Mouse (Mus musculus) midbrain, embryonic 12.5 days (tissue): ENCODE measurements at regions not wholly inside any gene's neighbourhood (a gene's known extent, or its start where the extent isn't known, plus 50 kb on each side); places are given as distances from the start of the nearest gene placed in this dataset.

ENCODE experiments used
- ATAC-seq: fragments of 200-750 bp; cut with Nextera tagmentation; 2 replicates; pipeline ENCODE4 v1.8.0; 2017; ENCODE audit warnings: low read depth, moderate TSS enrichment, moderate library complexity; ENCODE audit not compliant: low FRiP score
- H3K27ac ChIP-seq: fragments of 300-500 bp; sonication (generic); replicated peaks from 2 replicates; pipeline ENCODE4 v1.5.1; 2016; ENCODE audit warnings: mild to moderate bottlenecking
- H3K27me3 ChIP-seq: fragments of 300-500 bp; sonication (generic); 2 replicates; pipeline ENCODE4 v1.6.1; 2016; ENCODE audit warnings: mild to moderate bottlenecking
- H3K36me3 ChIP-seq: fragments of 300-500 bp; sonication (generic); 2 replicates; pipeline ENCODE4 v1.6.1; 2016
- H3K4me1 ChIP-seq: fragments of 300-500 bp; sonication (generic); 2 replicates; pipeline ENCODE4 v1.6.1; 2016
- H3K4me2 ChIP-seq: fragments of 300-500 bp; sonication (generic); replicated peaks from 2 replicates; pipeline ENCODE4 v1.6.1; 2016; ENCODE audit warnings: mild to moderate bottlenecking, moderate library complexity
- H3K4me3 ChIP-seq: fragments of 300-500 bp; sonication (generic); 2 replicates; pipeline ENCODE4 v1.5.1; 2016; ENCODE audit warnings: mild to moderate bottlenecking
- H3K9ac ChIP-seq: fragments of 300-500 bp; sonication (generic); replicated peaks from 2 replicates; pipeline ENCODE4 v1.6.1; 2016; ENCODE audit warnings: mild to moderate bottlenecking, moderate library complexity
- H3K9me3 ChIP-seq: fragments of 300-500 bp; sonication (generic); 2 replicates; pipeline ENCODE4 v1.6.1; 2016; ENCODE audit warnings: mild to moderate bottlenecking
- WGBS: fragments of 180-500 bp; shearing (Covaris S2); methylation state at CpG from one replicate; pipeline ENCODE4 v1.1.7; 2016; 5-methylcytosine and 5-hydroxymethylcytosine counted together

DNA sequence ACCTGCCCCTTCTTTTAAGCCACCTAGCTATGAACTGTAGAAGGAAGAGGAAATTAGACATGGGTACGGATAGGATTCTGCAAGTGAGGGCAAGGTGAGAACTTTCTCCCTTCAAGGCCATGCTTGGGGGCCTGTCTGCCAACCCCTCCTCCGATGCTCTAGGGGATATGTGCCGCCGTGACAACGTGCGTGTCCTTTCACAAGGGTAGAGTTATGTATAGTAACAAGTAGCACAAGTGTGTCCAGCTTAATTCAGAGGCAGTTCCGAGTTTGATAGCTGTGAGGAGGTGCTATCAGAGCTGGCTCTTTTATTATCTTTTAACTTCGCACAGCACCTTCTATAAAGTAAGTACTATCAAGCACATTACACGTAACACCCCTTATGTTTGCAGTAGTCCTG lies 281.0 kb upstream of the 4931429L15Rik start:
- H3K4me3 ChIP-seq: no peak overlapping the region
- H3K36me3 ChIP-seq: no peaks in the 10 kb centered on the region
- WGBS: 94% methylated on average over 9 of the region's 9 CpGs
- H3K4me2 ChIP-seq: no peak overlapping the region
- H3K27ac ChIP-seq: no peak overlapping the region
- ATAC-seq: no peak
- H3K27me3 ChIP-seq: no peaks in the 10 kb centered on the region
- no peak overlapping the region for H3K9ac ChIP-seq
- no peaks in the 10 kb centered on the region for H3K9me3 ChIP-seq
- peaks cover 29% of the 10 kb centered on the region for H3K4me1 ChIP-seq

DNA sequence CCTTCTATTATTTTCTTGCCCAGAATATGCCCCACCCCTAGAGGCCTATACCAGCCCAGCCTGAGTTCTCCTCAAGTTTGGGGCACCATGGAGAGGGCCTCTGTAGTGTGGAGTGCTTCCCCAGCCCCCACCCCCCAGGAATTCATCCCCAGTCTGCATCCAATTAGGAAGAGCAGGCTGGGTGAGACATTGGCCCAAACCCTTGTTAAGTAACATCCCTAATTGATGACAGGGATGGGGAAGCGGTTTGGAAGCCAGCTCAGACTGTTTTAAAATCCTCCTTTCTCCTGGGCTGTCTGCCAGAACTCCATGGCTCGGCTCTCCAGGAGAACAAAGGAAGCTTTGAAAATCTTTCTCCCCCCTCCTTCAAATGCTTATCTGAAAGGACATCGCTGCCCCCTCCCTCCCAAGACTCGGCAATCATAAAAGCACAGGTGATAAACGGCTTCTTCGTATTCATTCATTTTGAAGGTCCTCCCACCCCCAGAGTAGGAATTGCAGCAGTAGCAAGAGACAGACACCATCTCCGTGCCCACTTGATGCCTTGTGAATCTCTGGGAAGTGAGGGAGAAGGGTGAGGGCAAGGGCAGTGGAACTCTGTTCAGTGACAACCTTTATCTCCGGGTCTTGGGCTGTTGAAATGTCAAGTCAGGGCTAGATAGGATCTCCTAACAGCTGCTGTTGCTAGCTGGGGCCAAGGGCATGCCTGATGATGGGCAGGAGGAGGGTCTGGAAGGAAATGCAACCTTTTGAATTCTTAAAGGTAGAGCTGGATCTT lies 280.3 kb upstream of the 4931429L15Rik start:
- no peak for ATAC-seq
- Histone ChIP-seq H3K4me3 (no peak overlapping the region), H3K27ac (no peak overlapping the region; the same call in 1 of the 2 replicates), H3K9me3 (no peaks in the 10 kb centered on the region), H3K9ac (no peak overlapping the region), H3K36me3 (no peaks in the 10 kb centered on the region), H3K4me1 (peaks cover 29% of the 10 kb centered on the region), H3K27me3 (no peaks in the 10 kb centered on the region), H3K4me2 (no peak overlapping the region)
- WGBS: 52% methylated on average over 8 of the region's 8 CpGs

DNA sequence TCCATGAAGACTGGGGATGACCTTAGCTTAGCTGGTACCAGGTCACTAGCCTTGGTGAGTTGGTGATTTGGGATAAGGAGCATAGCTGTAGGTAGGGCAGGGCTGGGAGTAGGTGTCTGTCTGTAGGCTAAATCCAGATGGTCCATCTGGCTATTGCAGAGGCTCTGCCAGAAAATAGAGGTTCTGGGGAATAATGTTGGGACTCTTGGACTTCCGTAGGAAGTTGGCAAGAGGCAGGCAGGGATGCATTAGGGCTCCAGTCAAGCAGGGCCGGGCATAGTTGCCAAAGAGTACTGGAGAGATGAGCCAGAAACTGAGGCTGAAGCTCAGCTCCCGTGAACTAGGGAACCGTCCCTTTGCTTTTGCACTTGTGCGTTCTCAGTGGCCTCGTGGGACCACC lies 278.7 kb upstream of the 4931429L15Rik start:
- Histone ChIP-seq H3K27me3 (no peaks in the 10 kb centered on the region), H3K4me1 (peaks cover 28% of the 10 kb centered on the region), H3K9me3 (no peaks in the 10 kb centered on the region), H3K4me3 (no peak overlapping the region), H3K4me2 (no peak overlapping the region), H3K9ac (no peak overlapping the region), H3K36me3 (no peaks in the 10 kb centered on the region), H3K27ac (no peak overlapping the region)
- WGBS: 94% methylated on average over 6 of the region's 6 CpGs
- no peak for ATAC-seq

DNA sequence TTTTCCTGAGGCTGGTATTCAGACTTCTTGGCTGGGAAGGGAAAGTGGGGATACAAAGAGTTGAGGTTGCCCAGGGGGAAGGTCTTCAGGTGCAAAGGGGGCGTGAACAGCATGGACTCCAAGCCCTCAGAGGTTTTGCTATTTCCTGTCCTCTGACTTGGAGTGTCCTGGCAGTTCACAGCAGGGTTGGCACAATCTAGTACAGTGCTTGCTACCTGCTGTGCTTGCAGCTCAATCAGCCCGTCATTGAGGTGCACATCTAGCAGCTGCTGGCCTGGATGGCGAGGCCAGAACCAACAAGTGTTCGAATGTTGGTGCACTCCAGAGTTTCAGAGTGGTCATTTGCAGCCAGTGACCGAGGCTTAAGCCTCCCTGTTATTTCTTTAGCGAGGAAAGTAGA lies 273.7 kb upstream of the 4931429L15Rik start:
- 89% methylated on average over 6 of the region's 6 CpGs for WGBS
- Histone ChIP-seq H3K27me3 (no peaks in the 10 kb centered on the region), H3K36me3 (no peaks in the 10 kb centered on the region), H3K9me3 (no peaks in the 10 kb centered on the region), H3K27ac (no peak overlapping the region), H3K4me1 (no peaks in the 10 kb centered on the region), H3K4me3 (no peak overlapping the region), H3K9ac (no peak overlapping the region), H3K4me2 (no peak overlapping the region)
- ATAC-seq: no peak

DNA sequence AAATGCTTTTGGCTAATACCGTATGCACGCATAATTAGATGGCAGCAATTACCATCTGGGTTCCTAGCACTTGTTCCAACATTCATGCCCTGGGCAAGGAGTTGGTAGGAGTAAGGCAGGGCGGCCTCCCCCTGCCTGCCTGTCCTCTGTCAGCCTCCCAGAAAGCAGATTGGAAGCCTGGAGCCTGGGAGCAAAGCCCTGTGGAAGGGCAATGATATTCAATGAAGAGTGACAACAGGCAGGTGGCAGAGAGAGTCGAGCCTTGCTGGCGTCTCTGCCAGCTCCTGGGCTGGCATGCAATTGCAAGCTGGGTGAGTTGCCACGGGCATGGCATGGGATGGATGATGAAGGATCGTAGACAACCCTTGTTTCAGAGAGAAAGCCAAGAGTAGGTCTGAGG lies 273.1 kb upstream of the 4931429L15Rik start:
- no peak for ATAC-seq
- no peak overlapping the region for H3K4me2 ChIP-seq
- no peaks in the 10 kb centered on the region for H3K36me3 ChIP-seq
- no peak overlapping the region for H3K27ac ChIP-seq
- H3K9me3 ChIP-seq: no peaks in the 10 kb centered on the region
- WGBS: 89% methylated on average over 7 of the region's 7 CpGs
- H3K4me3 ChIP-seq: no peak overlapping the region
- H3K9ac ChIP-seq: no peak overlapping the region
- H3K27me3 ChIP-seq: no peaks in the 10 kb centered on the region
- no peaks in the 10 kb centered on the region for H3K4me1 ChIP-seq

DNA sequence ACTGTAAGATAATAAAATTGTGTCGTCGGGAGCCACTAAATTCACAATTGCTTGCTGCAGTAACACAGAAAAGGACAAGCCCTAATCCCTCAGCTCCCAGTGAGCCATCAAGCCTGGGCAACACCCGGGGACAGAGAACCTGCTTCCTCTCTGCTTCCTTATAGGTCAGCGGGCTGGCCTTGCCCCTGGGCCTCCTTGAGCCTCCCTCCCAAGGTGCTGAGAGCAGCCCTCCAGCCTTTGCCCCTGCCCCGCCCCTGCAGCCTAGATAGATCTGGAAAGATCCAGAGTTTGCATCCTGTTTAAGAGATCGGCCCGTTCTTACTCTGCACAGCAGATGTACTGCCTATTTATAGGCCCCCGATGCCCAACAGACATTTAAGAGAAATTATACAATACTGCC lies 267.0 kb upstream of the 4931429L15Rik start:
- H3K4me3 ChIP-seq: no peak overlapping the region

DNA sequence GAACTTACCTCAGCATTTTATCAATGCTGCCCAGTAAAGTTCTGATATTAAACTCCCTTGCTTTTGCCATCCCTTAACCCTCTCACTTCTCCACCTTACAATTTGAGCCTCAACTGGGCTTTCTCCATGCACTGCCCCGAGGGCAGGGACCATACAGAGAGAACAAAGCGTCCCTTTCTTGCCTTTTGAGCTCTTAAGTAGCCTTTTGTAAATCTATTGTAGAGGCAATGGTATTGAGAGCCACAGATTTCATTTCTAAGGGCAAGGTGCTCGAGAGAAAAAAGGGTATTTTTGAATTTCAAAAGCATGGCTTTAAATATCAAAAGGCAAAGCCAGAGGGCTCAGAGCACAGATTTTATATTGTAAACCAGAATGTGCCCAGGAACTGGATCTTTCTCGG lies 262.1 kb upstream of the 4931429L15Rik start:
- no peak overlapping the region for H3K27ac ChIP-seq
- no peaks in the 10 kb centered on the region for H3K27me3 ChIP-seq
- peaks cover 7% of the 10 kb centered on the region; the same call in 1 of the 2 replicates for H3K9me3 ChIP-seq
- WGBS: 7% methylated on average over 4 of the region's 4 CpGs
- ATAC-seq: no peak
- no peak overlapping the region for H3K4me3 ChIP-seq
- H3K9ac ChIP-seq: no peak overlapping the region
- H3K4me2 ChIP-seq: no peak overlapping the region
- no peaks in the 10 kb centered on the region for H3K36me3 ChIP-seq
- H3K4me1 ChIP-seq: peaks cover 9% of the 10 kb centered on the region

More for the DNA sequence above, 267.0 kb upstream of the 4931429L15Rik start:
- H3K27ac ChIP-seq: no peak overlapping the region
- H3K36me3 ChIP-seq: no peaks in the 10 kb centered on the region
- peaks cover 7% of the 10 kb centered on the region for H3K4me1 ChIP-seq
- no peaks in the 10 kb centered on the region for H3K27me3 ChIP-seq
- H3K9me3 ChIP-seq: no peaks in the 10 kb centered on the region
- whole genome bisulfite sequencing: 72% methylated on average over 8 of the region's 8 CpGs
- ATAC-seq: no peak
- H3K4me2 ChIP-seq: no peak overlapping the region
- no peak overlapping the region for H3K9ac ChIP-seq

DNA sequence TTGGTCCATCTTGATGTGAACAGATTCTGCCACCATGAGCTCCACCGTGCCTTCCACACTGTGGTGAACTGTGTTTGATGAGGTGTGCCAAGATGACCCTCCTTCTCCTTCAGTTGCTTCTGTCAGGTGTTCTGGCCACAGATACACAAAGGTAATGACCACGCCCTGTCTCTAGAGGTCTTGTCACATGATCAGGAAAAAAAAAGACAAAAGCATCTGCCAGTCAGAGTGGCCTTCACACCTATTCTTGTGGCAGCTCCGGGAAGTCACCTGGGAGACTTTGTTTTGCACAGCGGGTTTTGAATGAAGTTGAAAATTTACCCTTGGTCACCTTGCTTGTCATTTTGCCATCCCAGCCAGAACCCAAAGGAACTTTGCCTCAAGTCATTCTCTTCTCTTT lies 242.5 kb upstream of the 4931429L15Rik start:
- Histone ChIP-seq H3K4me1 (no peaks in the 10 kb centered on the region), H3K9me3 (no peaks in the 10 kb centered on the region), H3K36me3 (no peaks in the 10 kb centered on the region), H3K4me2 (no peak overlapping the region), H3K9ac (no peak overlapping the region), H3K4me3 (no peak overlapping the region), H3K27me3 (peaks cover 25% of the 10 kb centered on the region), H3K27ac (no peak overlapping the region)
- 94% methylated on average over 4 of the region's 4 CpGs for WGBS
- no peak for ATAC-seq

DNA sequence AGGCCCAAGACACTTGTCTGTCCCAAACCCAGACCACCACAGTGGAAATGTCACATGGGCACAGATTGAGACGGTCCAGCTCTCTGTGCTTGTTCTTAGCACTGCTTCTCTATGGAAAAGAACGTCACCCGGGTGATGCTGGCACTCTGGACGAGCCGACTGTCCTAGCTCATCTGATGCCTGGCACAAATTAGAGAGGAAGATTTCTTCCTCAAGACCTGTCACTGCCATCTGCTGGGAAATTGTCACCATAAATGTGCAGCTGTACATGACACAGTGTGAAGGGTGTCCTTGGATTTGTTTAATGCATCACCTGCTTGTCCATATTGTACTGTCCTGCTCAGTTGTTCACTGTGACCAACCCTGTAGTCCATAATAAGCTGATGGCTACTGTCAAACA lies 238.7 kb upstream of the 4931429L15Rik start:
- Histone ChIP-seq H3K4me3 (no peak overlapping the region), H3K9ac (no peak overlapping the region), H3K27ac (no peak overlapping the region), H3K27me3 (peaks cover 62% of the 10 kb centered on the region), H3K4me2 (no peak overlapping the region), H3K4me1 (peaks cover 13% of the 10 kb centered on the region), H3K9me3 (no peaks in the 10 kb centered on the region), H3K36me3 (no peaks in the 10 kb centered on the region)
- WGBS: 82% methylated on average over 5 of the region's 5 CpGs
- no peak for ATAC-seq

DNA sequence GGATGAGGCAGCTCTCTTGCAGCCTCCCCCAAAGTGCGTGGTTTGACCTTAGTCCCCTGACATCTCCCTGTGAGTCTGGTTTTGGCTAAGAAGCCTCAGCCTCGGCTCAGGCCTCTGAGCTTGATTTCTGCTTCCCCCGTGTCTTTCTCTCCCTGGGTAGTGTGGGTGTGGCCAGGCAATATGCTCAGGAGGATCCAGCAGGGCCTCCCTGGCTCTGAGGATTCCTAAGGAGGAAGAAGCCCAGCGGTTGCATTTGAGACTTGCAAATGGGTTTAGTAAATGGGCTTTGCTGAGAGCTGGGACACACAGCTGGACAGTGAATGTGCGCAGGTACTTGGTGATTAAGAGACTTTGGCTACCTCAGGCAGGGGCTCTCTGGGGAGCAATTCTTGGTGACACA lies 238.0 kb upstream of the 4931429L15Rik start:
- no peak overlapping the region for H3K4me3 ChIP-seq
- WGBS: 30% methylated on average over 5 of the region's 5 CpGs
- ATAC-seq: no peak
- no peak overlapping the region for H3K27ac ChIP-seq
- H3K4me1 ChIP-seq: peaks cover 13% of the 10 kb centered on the region
- peaks cover 69% of the 10 kb centered on the region for H3K27me3 ChIP-seq
- no peaks in the 10 kb centered on the region for H3K36me3 ChIP-seq
- H3K4me2 ChIP-seq: no peak overlapping the region
- no peaks in the 10 kb centered on the region for H3K9me3 ChIP-seq
- H3K9ac ChIP-seq: no peak overlapping the region

DNA sequence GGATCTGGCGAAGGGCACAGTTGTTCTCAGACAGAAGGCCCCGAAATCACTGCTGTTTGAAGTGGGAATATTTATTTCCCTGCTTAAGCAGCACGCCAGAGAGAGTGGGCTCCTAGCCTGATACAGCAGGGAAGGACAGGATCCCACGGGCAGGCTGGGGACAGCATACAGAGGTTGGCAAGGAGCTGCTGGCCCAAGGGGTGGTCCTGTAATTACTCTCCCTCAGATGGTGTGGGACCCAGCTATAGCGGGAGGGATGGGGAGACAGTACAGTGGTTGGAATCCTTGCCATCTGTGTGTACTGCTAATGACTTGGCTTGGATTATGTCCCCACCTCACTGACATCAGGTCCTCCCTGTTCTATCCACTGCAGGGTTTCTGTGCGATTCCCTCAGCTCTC lies 235.4 kb upstream of the 4931429L15Rik start:
- H3K36me3 ChIP-seq: no peaks in the 10 kb centered on the region
- H3K9ac ChIP-seq: no peak overlapping the region
- no peak overlapping the region for H3K4me2 ChIP-seq
- H3K4me1 ChIP-seq: peaks cover 13% of the 10 kb centered on the region
- peaks cover 93% of the 10 kb centered on the region for H3K27me3 ChIP-seq
- H3K9me3 ChIP-seq: no peaks in the 10 kb centered on the region
- ATAC-seq: 0 out of 2 replicates have a peak, but pooled peaks have one; percentile 44
- peak overlapping the region; percentile 67 for H3K27ac ChIP-seq
- H3K4me3 ChIP-seq: no peak overlapping the region
- WGBS: 7% methylated on average over 6 of the region's 6 CpGs

DNA sequence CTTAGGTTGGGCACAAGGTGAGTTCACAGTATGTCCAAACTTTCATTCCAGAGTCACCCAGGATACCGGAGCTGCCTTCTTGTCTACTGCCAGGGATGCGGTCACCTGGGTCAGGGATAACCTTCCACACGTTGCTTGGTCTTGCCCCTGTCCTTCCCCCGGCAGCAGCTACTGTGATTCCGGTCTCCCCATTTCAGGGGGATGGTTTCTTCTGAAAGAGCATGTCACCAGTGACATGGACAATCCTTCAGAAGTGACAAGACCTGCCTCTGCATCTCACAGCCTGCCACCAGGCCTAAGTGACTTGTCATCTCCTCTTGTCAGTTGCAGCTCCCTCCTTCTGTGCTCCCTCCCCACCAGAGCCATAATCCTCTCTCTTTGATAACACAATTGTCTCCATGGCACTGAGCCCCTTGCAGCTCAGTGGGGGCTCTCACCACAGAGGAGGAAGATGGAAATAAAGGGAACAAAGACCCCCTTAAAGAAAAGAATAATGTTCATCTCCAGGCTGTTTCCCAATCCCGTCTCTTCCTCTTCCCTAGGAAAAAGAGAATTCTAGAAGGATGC lies 234.9 kb upstream of the 4931429L15Rik start:
- peaks cover 13% of the 10 kb centered on the region for H3K4me1 ChIP-seq
- H3K9ac ChIP-seq: no peak overlapping the region
- peak overlapping the region; percentile 67 for H3K27ac ChIP-seq
- peaks cover 94% of the 10 kb centered on the region for H3K27me3 ChIP-seq
- no peaks in the 10 kb centered on the region for H3K36me3 ChIP-seq
- no peaks in the 10 kb centered on the region for H3K9me3 ChIP-seq
- ATAC-seq: peak; percentile 56
- WGBS: 34% methylated on average over 6 of the region's 6 CpGs
- H3K4me3 ChIP-seq: no peak overlapping the region
- no peak overlapping the region for H3K4me2 ChIP-seq
